Mouse (Mus musculus) CH12.LX (cell line): Measurements from ENCODE around the gene Tmem184a. TPM values are rescaled to one million over a fixed set of nuclear protein-coding genes. Genes with fewer than 3 reads are reported as not detected.

Experiments
- DNase-seq: peaks from one replicate; pipeline ENCODE4 v3.0.0-alpha.2; 2013; ENCODE audit errors: extremely low read depth
- H3K27ac ChIP-seq: 2 replicates; pipeline ENCODE4 v1.5.1; 2012; ENCODE audit warnings: low read depth, mild to moderate bottlenecking, control low read depth, moderate library complexity; ENCODE audit not compliant: insufficient read depth
- H3K27me3 ChIP-seq: replicated peaks from 2 replicates; pipeline ENCODE3; 2012; ENCODE audit warnings: inconsistent platforms
- H3K36me3 ChIP-seq, 2 experiments: replicated peaks in 1 of 2; 2 replicates each; pipeline versions ENCODE3 to v1.6.1; 2012; ENCODE audit warnings: inconsistent platforms in 1 of 2, low read length in 1 of 2, mild to moderate bottlenecking in 1 of 2, mixed read lengths in 1 of 2, moderate library complexity in 1 of 2; ENCODE audit not compliant: control insufficient read depth in 1 of 2, insufficient read depth in 1 of 2
- H3K4me1 ChIP-seq, 2 experiments: 2 replicates each; pipeline ENCODE4 v1.6.1; 2012; ENCODE audit warnings: inconsistent platforms in 1 of 2, moderate library complexity in 1 of 2; ENCODE audit not compliant: insufficient read depth in 2 of 2, control insufficient read depth in 1 of 2
- H3K4me2 ChIP-seq: 2 replicates; pipeline ENCODE4 v1.6.1; 2012; ENCODE audit warnings: low read depth, mild to moderate bottlenecking, control low read depth; ENCODE audit not compliant: poor library complexity, insufficient read depth, severe bottlenecking
- H3K4me3 ChIP-seq, 3 experiments: fragments of 150-350 bp in 1 of 3; sonication (generic) in 1 of 3; replicated peaks in 1 of 3; 2 replicates each; pipeline versions ENCODE3 to v1.5.1; 2011 to 2012; ENCODE audit warnings: low read depth in 2 of 3, low read length in 2 of 3, mild to moderate bottlenecking in 2 of 3, moderate library complexity in 2 of 3, control low read depth in 1 of 3, improper control_type of control experiment in 1 of 3, inconsistent platforms in 1 of 3, mixed read lengths in 1 of 3; ENCODE audit not compliant: poor library complexity in 1 of 3
- H3K79me2 ChIP-seq: replicated peaks from 2 replicates; pipeline ENCODE4 v1.6.1; 2012; ENCODE audit warnings: mild to moderate bottlenecking, moderate library complexity; ENCODE audit not compliant: control insufficient read depth, poor library complexity, insufficient read depth, severe bottlenecking; ENCODE audit errors: extremely low read depth
- H3K9ac ChIP-seq: 2 replicates; pipeline ENCODE4 v1.6.1; 2012; ENCODE audit warnings: low read depth, mild to moderate bottlenecking, control low read depth, moderate library complexity; ENCODE audit not compliant: insufficient read depth
- H3K9me3 ChIP-seq: replicated peaks from 2 replicates; pipeline ENCODE3; 2012; ENCODE audit warnings: low read length, inconsistent platforms, mixed read lengths
- BHLHE40 ChIP-seq: IDR thresholded peaks from 2 replicates; pipeline ENCODE4 v1.6.1; 2011; ENCODE audit warnings: mild to moderate bottlenecking, low read depth, low read length, improper control_type of control experiment
- CHD2 ChIP-seq: IDR thresholded peaks from 2 replicates; pipeline ENCODE4 v1.6.1; 2011; ENCODE audit warnings: low read length, improper control_type of control experiment
- CTCF ChIP-seq, 2 experiments: IDR thresholded peaks in 1 of 2; conservative IDR thresholded peaks in 1 of 2; 2 replicates each; pipeline ENCODE4 v1.5.1; 2011 to 2012; ENCODE audit warnings: low read depth in 2 of 2, low read length in 2 of 2, improper control_type of control experiment in 1 of 2, inconsistent platforms in 1 of 2, mild to moderate bottlenecking in 1 of 2, moderate library complexity in 1 of 2
- E2F4 ChIP-seq: IDR thresholded peaks from 2 replicates; pipeline ENCODE4 v1.6.1; 2011; ENCODE audit warnings: low read depth, low read length, improper control_type of control experiment; ENCODE audit not compliant: insufficient replicate concordance
- ELF1 ChIP-seq: IDR thresholded peaks from 2 replicates; pipeline ENCODE4 v1.6.1; 2014; ENCODE audit warnings: low read depth, mild to moderate bottlenecking, inconsistent platforms, low read length, improper control_type of control experiment
- ETS1 ChIP-seq: conservative IDR thresholded peaks from 2 replicates; pipeline ENCODE4 v1.6.1; 2012; ENCODE audit warnings: low read depth, mild to moderate bottlenecking, inconsistent platforms, low read length, improper control_type of control experiment, moderate library complexity
- GABPA ChIP-seq: IDR thresholded peaks from 2 replicates; pipeline ENCODE4 v1.6.1; 2012; ENCODE audit warnings: low read depth, low read length, improper control_type of control experiment, inconsistent platforms; ENCODE audit not compliant: insufficient replicate concordance
- HCFC1 ChIP-seq: IDR thresholded peaks from 2 replicates; pipeline ENCODE4 v1.6.1; 2012; ENCODE audit warnings: low read depth, mild to moderate bottlenecking, inconsistent platforms, low read length, improper control_type of control experiment
- JUND ChIP-seq: conservative IDR thresholded peaks from 2 replicates; pipeline ENCODE4 v1.6.1; 2011; ENCODE audit warnings: low read depth, low read length, improper control_type of control experiment
- KAT2A ChIP-seq: IDR thresholded peaks from 2 replicates; pipeline ENCODE4 v1.6.1; 2012; ENCODE audit warnings: low read length, improper control_type of control experiment, inconsistent platforms; ENCODE audit not compliant: insufficient replicate concordance
- MAX ChIP-seq: IDR thresholded peaks from 2 replicates; pipeline ENCODE4 v1.6.1; 2011; ENCODE audit warnings: low read length, improper control_type of control experiment
- MAZ ChIP-seq: IDR thresholded peaks from 2 replicates; pipeline ENCODE4 v1.6.1; 2012; ENCODE audit warnings: low read depth, mild to moderate bottlenecking, inconsistent platforms, low read length, improper control_type of control experiment, moderate library complexity
- MXI1 ChIP-seq: IDR thresholded peaks from 2 replicates; pipeline ENCODE4 v1.6.1; 2011; ENCODE audit warnings: mild to moderate bottlenecking, low read depth, low read length, improper control_type of control experiment
- NELFE ChIP-seq: IDR thresholded peaks from 2 replicates; pipeline ENCODE4 v1.6.1; 2011; ENCODE audit warnings: low read depth, low read length, improper control_type of control experiment
- NRF1 ChIP-seq: IDR thresholded peaks from 2 replicates; pipeline ENCODE4 v1.6.1; 2014; ENCODE audit warnings: low read depth, mild to moderate bottlenecking, inconsistent platforms, low read length, improper control_type of control experiment, moderate library complexity
- PAX5 ChIP-seq: IDR thresholded peaks from 2 replicates; pipeline ENCODE4 v1.6.1; 2012; ENCODE audit warnings: low read length, inconsistent platforms, mixed read lengths
- POLR2A ChIP-seq: IDR thresholded peaks from 2 replicates; pipeline ENCODE4 v1.6.1; 2011; ENCODE audit warnings: low read depth, mild to moderate bottlenecking, improper control_type of control experiment, low read length
- POLR2AphosphoS2 ChIP-seq: IDR thresholded peaks from 2 replicates; pipeline ENCODE4 v1.6.1; 2011; ENCODE audit warnings: low read depth, low read length, improper control_type of control experiment
- RAD21 ChIP-seq: IDR thresholded peaks from 2 replicates; pipeline ENCODE4 v1.6.1; 2011; ENCODE audit warnings: low read depth, mild to moderate bottlenecking, low read length, improper control_type of control experiment, moderate library complexity
- RCOR1 ChIP-seq: conservative IDR thresholded peaks from 2 replicates; pipeline ENCODE4 v1.6.1; 2012; ENCODE audit warnings: low read depth, mild to moderate bottlenecking, inconsistent platforms, low read length, improper control_type of control experiment
- SIN3A ChIP-seq: IDR thresholded peaks from 2 replicates; pipeline ENCODE4 v1.6.1; 2012; ENCODE audit warnings: low read length, improper control_type of control experiment, inconsistent platforms
- SMC3 ChIP-seq: IDR thresholded peaks from 2 replicates; pipeline ENCODE4 v1.6.1; 2011; ENCODE audit warnings: low read depth, low read length, improper control_type of control experiment
- TCF12 ChIP-seq: IDR thresholded peaks from 2 replicates; pipeline ENCODE4 v1.6.1; 2014; ENCODE audit warnings: low read depth, mild to moderate bottlenecking, inconsistent platforms, low read length, improper control_type of control experiment
- UBTF ChIP-seq: IDR thresholded peaks from 2 replicates; pipeline ENCODE4 v1.6.1; 2012; ENCODE audit warnings: low read depth, mild to moderate bottlenecking, inconsistent platforms, low read length, improper control_type of control experiment, moderate library complexity
- USF2 ChIP-seq: conservative IDR thresholded peaks from 2 replicates; pipeline ENCODE4 v1.6.1; 2011; ENCODE audit warnings: low read depth, low read length, improper control_type of control experiment
- ZC3H11A ChIP-seq: IDR thresholded peaks from 2 replicates; pipeline ENCODE4 v1.6.1; 2012; ENCODE audit warnings: low read depth, mild to moderate bottlenecking, inconsistent platforms, low read length, improper control_type of control experiment
- ZNF384 ChIP-seq: IDR thresholded peaks from 2 replicates; pipeline ENCODE4 v1.6.1; 2012; ENCODE audit warnings: low read depth, low read length, improper control_type of control experiment, inconsistent platforms
- dilution Hi-C: fragments of 300-500 bp; cut with MboI; formaldehyde crosslinking; loops from 2 replicates; pipeline ENCODE4 v1.14.3; 2020; ENCODE audit warnings: low sequenced_read_pairs; ENCODE audit not compliant: extremely low pct_unique_long_range_greater_than_20kb, extremely low pct_ligation_motif_present
- in situ Hi-C: fragments of 300-500 bp; cut with MboI; formaldehyde crosslinking; loops from 3 replicates; pipeline ENCODE4 v1.14.3; 2019; ENCODE audit warnings: low sequenced_read_pairs, low pct_ligation_motif_present, low pct_unique_long_range_greater_than_20kb, mixed read lengths
- polyA plus RNA-seq: library from polyadenylated mRNA; unstranded; fragments of >175 nt; gene quantifications from 2 replicates; pipeline ENCODE4 v1.2.1, GENCODE M21; 2012; ENCODE audit warnings: low read depth; ENCODE audit not compliant: insufficient read length
- total RNA-seq, 2 experiments: library from RNA; depleted of rRNA; stranded (reverse); fragments of 300-350 nt in 1 of 2; fragments of >200 nt in 1 of 2; gene quantifications; 2 replicates each; pipeline ENCODE4 v1.2.3; 2012 to 2014

Gene Tmem184a
- total and polyA plus RNA-seq, 3 experiments = 0.16 to 0.20 TPM; not detected in 1

DNA sequence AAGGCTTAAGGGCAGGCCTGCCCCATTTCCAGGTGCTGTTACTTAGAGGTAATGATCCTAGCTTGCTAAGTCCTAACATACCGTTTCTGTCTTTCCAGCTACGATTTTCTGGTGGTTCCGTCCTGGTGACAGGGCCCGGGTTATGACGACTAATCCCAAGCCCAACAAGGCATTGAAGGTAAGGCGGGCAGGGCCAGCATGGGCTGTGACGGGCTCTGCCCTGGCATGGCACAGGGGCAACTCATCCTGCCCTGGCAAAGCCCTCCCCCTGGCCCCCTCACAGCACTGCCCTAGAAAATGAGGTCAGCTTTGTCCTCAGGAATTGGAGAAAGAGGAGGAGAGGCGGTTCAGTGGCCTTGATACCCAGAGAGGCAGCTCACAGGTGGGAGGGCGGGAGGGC is 20.7 kb downstream of the Tmem184a start:
- H3K79me2 ChIP-seq = peaks cover 29% of the 10 kb centered on the region
- no peak overlapping the region for H3K4me2 ChIP-seq
- no peak for DNase-seq
- H3K36me3 ChIP-seq = peaks cover 32 to 85% of the 10 kb centered on the region in 2 experiments
- no peak for TF ChIP-seq POLR2AphosphoS2
- no peak for TF ChIP-seq SMC3
- TF ChIP-seq MXI1 = no peak
- TF ChIP-seq HCFC1 = no peak
- TF ChIP-seq ZNF384 = no peak
- TF ChIP-seq MAX = no peak
- TF ChIP-seq E2F4 = no peak
- TF ChIP-seq KAT2A = no peak
- no peak for TF ChIP-seq UBTF
- TF ChIP-seq ELF1 = no peak
- TF ChIP-seq ZC3H11A = no peak
- no peak for TF ChIP-seq JUND
- no peak for TF ChIP-seq NRF1
- no peak for TF ChIP-seq BHLHE40
- TF ChIP-seq POLR2A = no peak
- TF ChIP-seq, all 38 proteins: peak for 0
- dilution Hi-C loops = no loop called here
- Histone ChIP-seq H3K4me1 (peaks cover 10 to 23% of the 10 kb centered on the region in 2 experiments), H3K9ac (no peak overlapping the region), H3K27ac (no peak overlapping the region), H3K27me3 (no peaks in the 10 kb centered on the region), H3K4me3 (no peak overlapping the region), H3K9me3 (no peaks in the 10 kb centered on the region)
- in situ Hi-C loops = no loop called here

DNA sequence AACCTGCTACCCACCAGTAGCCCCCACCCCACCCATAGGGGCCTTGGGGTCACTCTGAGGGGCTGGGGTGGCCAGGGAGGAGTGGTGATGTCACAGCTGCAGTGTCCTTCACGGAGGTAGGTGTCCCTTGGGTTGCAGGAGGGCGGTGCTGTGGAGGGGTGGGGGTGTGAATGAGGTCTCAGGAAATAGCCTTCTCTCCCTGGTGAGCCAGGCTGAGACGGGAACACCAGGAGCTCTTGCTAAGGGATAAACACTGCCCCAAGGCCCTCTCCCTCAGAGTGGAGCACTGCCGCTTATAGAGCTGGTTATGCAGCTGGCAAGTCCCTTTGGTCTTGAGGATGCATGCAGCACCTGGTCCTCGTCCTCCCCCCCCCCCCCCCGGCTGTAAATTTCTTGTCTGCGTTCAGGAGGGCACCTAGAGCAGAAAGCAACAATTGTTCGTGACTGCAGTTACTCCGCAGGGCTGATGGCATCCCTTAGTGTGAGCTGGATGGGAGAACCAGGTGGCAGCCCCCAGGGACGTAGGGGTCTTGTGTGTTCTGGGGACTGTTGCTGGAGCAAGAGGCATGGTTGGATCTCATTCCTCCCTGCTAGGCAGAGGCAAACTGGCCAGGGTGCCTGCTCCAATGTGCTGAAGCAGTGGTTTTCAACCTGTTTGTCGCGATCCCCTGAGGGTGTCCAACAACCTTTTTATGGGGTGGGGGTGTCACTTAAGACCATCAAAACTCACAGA is 21.4 kb downstream of the Tmem184a start:
- H3K79me2 ChIP-seq = peaks cover 34% of the 10 kb centered on the region
- no peak overlapping the region for H3K4me3 ChIP-seq
- no peaks in the 10 kb centered on the region for H3K27me3 ChIP-seq
- no peaks in the 10 kb centered on the region for H3K9me3 ChIP-seq
- TF ChIP-seq CTCF (conservative IDR thresholded peaks at IDR 0.05 in 1 of 2, IDR thresholded peaks at IDR 0.05 in 1 of 2; ENCODE audit: low read depth in 2 of 2, low read length in 2 of 2) = no peak
- no peak for TF ChIP-seq PAX5
- no peak for TF ChIP-seq NRF1
- no peak for TF ChIP-seq GABPA
- no peak for TF ChIP-seq JUND
- TF ChIP-seq MXI1 = no peak
- no peak for TF ChIP-seq POLR2AphosphoS2
- no peak for TF ChIP-seq HCFC1
- no peak for TF ChIP-seq ETS1
- no peak for TF ChIP-seq MAZ
- TF ChIP-seq RCOR1 = no peak
- no peak for TF ChIP-seq MAX
- no peak for TF ChIP-seq ZC3H11A
- no peak for TF ChIP-seq CHD2
- TF ChIP-seq NELFE = no peak
- TF ChIP-seq SIN3A = no peak
- no peak for TF ChIP-seq TCF12
- TF ChIP-seq POLR2A = no peak
- TF ChIP-seq USF2 = no peak
- TF ChIP-seq RAD21 = no peak
- dilution Hi-C loops (no loop called here), in situ Hi-C loops (no loop called here)
- H3K4me1 ChIP-seq = peaks cover 15 to 30% of the 10 kb centered on the region in 2 experiments
- H3K27ac ChIP-seq = no peak overlapping the region
- no peak overlapping the region for H3K9ac ChIP-seq
- H3K36me3 ChIP-seq = peaks cover 32 to 90% of the 10 kb centered on the region in 2 experiments
- no peak for DNase-seq
- H3K4me2 ChIP-seq = no peak overlapping the region
